Mouse (Mus musculus): Measurements from ENCODE around the gene Zfp597. TPM values are rescaled to one million over a fixed set of nuclear protein-coding genes. Genes with fewer than 3 reads are reported as not detected.

Zfp597 gene
- polyA plus RNA-seq (2012; rRNA removed) = 0.62 and 0.76 TPM in 2 replicates

GRCm38 (mm10) chr16:3884201-3885064 is at the start of gene Zfp597, which contains the start of gene Gm20695:
Zfp597 (minus strand) TSS chr16:3884561.
Gm20695 (plus strand) TSS chr16:3884648.

DNA sequence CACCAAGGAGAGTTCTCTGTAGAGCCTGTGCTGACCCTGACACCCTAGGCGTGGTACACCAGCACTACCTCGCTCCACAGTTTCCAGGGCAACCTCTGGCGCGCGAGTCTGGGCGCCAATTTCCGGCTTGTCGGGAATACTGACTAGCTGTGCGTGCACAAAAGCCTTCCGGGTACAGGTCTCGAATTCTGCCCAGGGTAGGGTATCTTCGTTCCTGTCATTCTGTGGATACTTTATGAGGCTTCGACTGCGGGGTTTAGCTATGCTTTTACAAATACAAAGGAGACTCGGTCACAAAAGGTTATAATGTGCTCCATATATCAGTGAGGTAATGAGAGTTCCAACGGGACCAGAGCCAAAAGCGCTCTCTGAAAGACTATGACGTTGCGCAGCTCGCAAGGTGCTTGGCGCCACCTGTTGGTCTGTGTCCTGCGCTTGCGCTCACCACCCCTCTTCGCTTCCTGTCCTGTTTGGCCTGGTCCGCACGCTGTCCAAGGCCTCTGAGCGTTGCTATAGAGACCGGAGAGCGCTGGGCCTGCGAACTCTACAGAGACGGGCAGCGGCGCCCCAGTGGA is 24.3 kb upstream of the Zfp597 start, which contains the start of the genes 1700037C18Rik and Cluap1:
1700037C18Rik (minus strand) TSS at position 153 of the 575 bp plus-strand sequence.
Cluap1 (plus strand) TSS at position 265 of the 575 bp plus-strand sequence.

GRCm38 (mm10) chr16:3872216-3873047 is 11.9 kb downstream of the Zfp597 start, which contains the start of gene Naa60:
Naa60 (plus strand) TSS chr16:3872375.

DNA sequence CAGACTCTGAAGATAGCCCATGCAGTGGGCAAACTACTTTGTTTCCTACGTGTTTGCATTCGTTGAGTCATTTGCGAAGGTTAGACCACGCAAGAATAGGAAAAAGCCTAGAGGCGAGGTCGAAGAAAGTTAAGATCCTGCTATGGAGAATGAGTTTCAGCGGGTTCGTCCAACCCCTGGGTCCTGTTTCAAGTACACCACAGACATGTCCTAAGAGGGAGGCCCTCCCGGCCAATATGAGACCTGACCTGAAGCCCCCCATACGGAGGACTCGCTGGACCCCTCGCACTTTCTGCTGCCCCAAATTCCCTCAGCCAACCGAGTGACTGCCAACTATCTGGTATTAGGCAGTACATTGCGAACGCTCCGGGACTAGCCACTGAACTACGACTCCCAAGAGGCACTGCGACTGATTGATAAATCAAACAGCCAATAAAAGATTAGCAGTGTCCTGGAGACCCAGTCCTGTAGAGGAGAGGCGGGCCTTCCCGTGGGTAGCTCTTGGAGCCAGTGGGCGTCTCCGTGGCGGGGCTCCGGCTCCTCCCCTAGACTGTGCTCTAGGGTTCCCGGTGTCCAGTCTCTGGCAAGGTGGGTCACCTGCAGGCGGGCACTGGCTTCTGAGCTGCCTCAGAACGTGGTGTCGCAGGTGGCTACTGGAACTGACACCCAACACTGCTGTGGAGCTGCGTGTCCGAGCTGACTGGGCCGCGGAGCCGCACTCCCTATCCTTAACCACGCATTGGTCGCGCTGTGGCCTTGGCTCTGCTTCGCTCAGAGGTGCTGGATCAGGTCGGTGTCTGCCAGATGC is 37.4 kb downstream of the Zfp597 start, which contains the start of gene Zfp174:
Zfp174 (plus strand) TSS at position 558 of the 808 bp plus-strand sequence.

GRCm38 (mm10) chr16:3830588-3831109 is 53.7 kb downstream of the Zfp597 start, which contains the start of gene Olfr15:
Olfr15 (plus strand) TSS chr16:3830878.

Other genes starting within 250 kb of the Zfp597 start
- gene Mefv, start 166.5 kb downstream of the Zfp597 start, polyA plus RNA-seq (2012; rRNA removed) = 0.05 and 0.13 TPM in 2 replicates
- gene Zfp263, start 140.5 kb downstream of the Zfp597 start, polyA plus RNA-seq (2012; rRNA removed) = 2.3 and 2.7 TPM in 2 replicates
- not detected in 2 replicates for gene Olfr15, start 53.7 kb downstream of the Zfp597 start, polyA plus RNA-seq (2012; rRNA removed)
- gene Zfp174, start 37.3 kb downstream of the Zfp597 start, polyA plus RNA-seq (2012; rRNA removed) = 0.26 and 0.38 TPM in 2 replicates
- 30.6 and 34.5 TPM in 2 replicates for gene Naa60, start 12.2 kb downstream of the Zfp597 start, polyA plus RNA-seq (2012; rRNA removed)
- not detected in 2 replicates for gene Gm20695, start 87 bp upstream of the Zfp597 start, polyA plus RNA-seq (2012; rRNA removed)
- gene 1700037C18Rik, start 24.1 kb upstream of the Zfp597 start, polyA plus RNA-seq (2012; rRNA removed) = 5.5 and 11.8 TPM in 2 replicates
- 1.4 and 1.9 TPM in 2 replicates for gene Cluap1, start 24.2 kb upstream of the Zfp597 start, polyA plus RNA-seq (2012; rRNA removed)
- gene Nlrc3, start 92.1 kb upstream of the Zfp597 start, polyA plus RNA-seq (2012; rRNA removed) = 0.81 and 1.8 TPM in 2 replicates
- gene Slx4, start 119.2 kb upstream of the Zfp597 start, polyA plus RNA-seq (2012; rRNA removed) = 4.7 and 6.4 TPM in 2 replicates
- gene Dnase1, start 152.4 kb upstream of the Zfp597 start, polyA plus RNA-seq (2012; rRNA removed) = 0.08 and 0.14 TPM in 2 replicates
- 29.0 and 40.5 TPM in 2 replicates for gene Trap1, start 193.3 kb upstream of the Zfp597 start, polyA plus RNA-seq (2012; rRNA removed)

Measured in stomach, adult 2 months (tissue).